Mouse (Mus musculus): Measurements from ENCODE around the gene Fam234a. TPM values are rescaled to one million over a fixed set of nuclear protein-coding genes. Genes with fewer than 3 reads are reported as not detected.

Fam234a gene
- polyA plus RNA-seq, 1 experiment from 2014 or later = 22.7 TPM

GRCm38 (mm10) chr17:26262384-26262783 is 18.3 kb upstream of the Fam234a start:
- no peak overlapping the region for H3K27ac ChIP-seq (ENCODE audit: low read depth, low read length)
- no peaks in the 10 kb centered on the region for H3K27me3 ChIP-seq (ENCODE audit: control insufficient read depth, insufficient read depth, low read length)
- peaks cover 22% of the 10 kb centered on the region for H3K36me3 ChIP-seq (ENCODE audit: control insufficient read depth, insufficient read depth, low read length)
- no peaks in the 10 kb centered on the region for H3K4me1 ChIP-seq (ENCODE audit: control insufficient read depth, insufficient read depth, low read length)
- H3K4me3 ChIP-seq (ENCODE audit: low read depth, low read length) = no peak overlapping the region
- ATAC-seq (ENCODE audit: insufficient read depth, low FRiP score, low TSS enrichment) (no peak), DNase-seq (ENCODE audit: low spot score) (no peak)
- 97% methylated on average over 3 of the region's 3 CpGs for WGBS
- H3K4me2 ChIP-seq (ENCODE audit: low read depth) = no peak overlapping the region
- no peaks in the 10 kb centered on the region for H3K9me3 ChIP-seq (ENCODE audit: control insufficient read depth, low read length)
- H3K9ac ChIP-seq (ENCODE audit: low read length) = no peak overlapping the region

- H3K27ac ChIP-seq (ENCODE audit: low read depth, low read length) = no peak overlapping the region
- no peaks in the 10 kb centered on the region for H3K9me3 ChIP-seq (ENCODE audit: control insufficient read depth, low read length)
- H3K4me2 ChIP-seq (ENCODE audit: low read depth) = no peak overlapping the region
- no peak overlapping the region for H3K4me3 ChIP-seq (ENCODE audit: low read depth, low read length)
- peaks cover 20% of the 10 kb centered on the region for H3K36me3 ChIP-seq (ENCODE audit: control insufficient read depth, insufficient read depth, low read length)
- no peaks in the 10 kb centered on the region for H3K4me1 ChIP-seq (ENCODE audit: control insufficient read depth, insufficient read depth, low read length)
- DNase-seq (ENCODE audit: low spot score) (no peak), ATAC-seq (ENCODE audit: insufficient read depth, low FRiP score, low TSS enrichment) (no peak)
- no peak overlapping the region for H3K9ac ChIP-seq (ENCODE audit: low read length)
- 89% methylated on average over 4 of the region's 4 CpGs for WGBS
- H3K27me3 ChIP-seq (ENCODE audit: control insufficient read depth, insufficient read depth, low read length) = no peaks in the 10 kb centered on the region
Observed at GRCm38 (mm10) chr17:26261826-26262225, 17.8 kb upstream of the Fam234a start.

GRCm38 (mm10) chr17:26255313-26255712 is 11.3 kb upstream of the Fam234a start:
- Histone ChIP-seq H3K27ac (ENCODE audit: low read depth, low read length) (no peak overlapping the region), H3K36me3 (ENCODE audit: control insufficient read depth, insufficient read depth, low read length) (peaks cover 4% of the 10 kb centered on the region), H3K4me2 (ENCODE audit: low read depth) (no peak overlapping the region), H3K9me3 (ENCODE audit: control insufficient read depth, low read length) (no peaks in the 10 kb centered on the region), H3K9ac (ENCODE audit: low read length) (no peak overlapping the region), H3K4me3 (ENCODE audit: low read depth, low read length) (no peak overlapping the region), H3K27me3 (ENCODE audit: control insufficient read depth, insufficient read depth, low read length) (no peaks in the 10 kb centered on the region), H3K4me1 (ENCODE audit: control insufficient read depth, insufficient read depth, low read length) (peaks cover 8% of the 10 kb centered on the region)
- WGBS = 93% methylated on average over 7 of the region's 7 CpGs
- DNase-seq (ENCODE audit: low spot score) (no peak), ATAC-seq (ENCODE audit: insufficient read depth, low FRiP score, low TSS enrichment) (no peak)

- Histone ChIP-seq H3K27ac (ENCODE audit: low read depth, low read length) (peak overlapping the region; percentile 94), H3K4me2 (ENCODE audit: low read depth) (peak overlapping the region; percentile 84), H3K36me3 (ENCODE audit: control insufficient read depth, insufficient read depth, low read length) (no peaks in the 10 kb centered on the region), H3K9me3 (ENCODE audit: control insufficient read depth, low read length) (no peaks in the 10 kb centered on the region), H3K4me1 (ENCODE audit: control insufficient read depth, insufficient read depth, low read length) (peaks cover 8% of the 10 kb centered on the region), H3K9ac (ENCODE audit: low read length) (peak overlapping the region; percentile 93), H3K27me3 (ENCODE audit: control insufficient read depth, insufficient read depth, low read length) (no peaks in the 10 kb centered on the region), H3K4me3 (ENCODE audit: low read depth, low read length) (peak overlapping the region; percentile 77)
- no peak for ATAC-seq (ENCODE audit: insufficient read depth, low FRiP score, low TSS enrichment)
- 0% methylated on average over 24 of the region's 24 CpGs for WGBS
- DNase-seq (ENCODE audit: low spot score) = no peak
Observed at GRCm38 (mm10) chr17:26253399-26253798, 9.4 kb upstream of the Fam234a start.

GRCm38 (mm10) chr17:26252539-26253251 is 8.7 kb upstream of the Fam234a start, which contains the start of gene Luc7l:
TSS of gene Luc7l (plus strand) at chr17:26252896.
- DNase-seq (ENCODE audit: low spot score) (peak; percentile 94), ATAC-seq (ENCODE audit: insufficient read depth, low FRiP score, low TSS enrichment) (peak; percentile 86)
- H3K9me3 ChIP-seq (ENCODE audit: control insufficient read depth, low read length) = no peaks in the 10 kb centered on the region
- peak within 1 kb of the TSS; percentile 94 for H3K27ac ChIP-seq (ENCODE audit: low read depth, low read length)
- no peaks in the 10 kb centered on the region for H3K27me3 ChIP-seq (ENCODE audit: control insufficient read depth, insufficient read depth, low read length)
- peak within 1 kb of the TSS; percentile 77 for H3K4me3 ChIP-seq (ENCODE audit: low read depth, low read length)
- peak within 1 kb of the TSS; percentile 84 for H3K4me2 ChIP-seq (ENCODE audit: low read depth)
- WGBS = under 1% methylated on average over 43 of the region's 43 CpGs
- H3K9ac ChIP-seq (ENCODE audit: low read length) = peak within 1 kb of the TSS; percentile 93
- no peaks in the 10 kb centered on the region for H3K36me3 ChIP-seq (ENCODE audit: control insufficient read depth, insufficient read depth, low read length)
- H3K4me1 ChIP-seq (ENCODE audit: control insufficient read depth, insufficient read depth, low read length) = peaks cover 8% of the 10 kb centered on the region

- 57% methylated on average over 4 of the region's 4 CpGs for WGBS
- Histone ChIP-seq H3K9ac (ENCODE audit: low read length) (no peak overlapping the region; the same call in 1 of the 2 replicates), H3K27ac (ENCODE audit: low read depth, low read length) (peak overlapping the region; percentile 94), H3K36me3 (ENCODE audit: control insufficient read depth, insufficient read depth, low read length) (no peaks in the 10 kb centered on the region), H3K4me3 (ENCODE audit: low read depth, low read length) (peak overlapping the region; percentile 77; the same call in 1 of the 2 replicates), H3K9me3 (ENCODE audit: control insufficient read depth, low read length) (no peaks in the 10 kb centered on the region), H3K27me3 (ENCODE audit: control insufficient read depth, insufficient read depth, low read length) (no peaks in the 10 kb centered on the region), H3K4me2 (ENCODE audit: low read depth) (peak overlapping the region; percentile 84), H3K4me1 (ENCODE audit: control insufficient read depth, insufficient read depth, low read length) (peaks cover 8% of the 10 kb centered on the region)
- DNase-seq (ENCODE audit: low spot score) (no peak), ATAC-seq (ENCODE audit: insufficient read depth, low FRiP score, low TSS enrichment) (no peak)
Observed at GRCm38 (mm10) chr17:26251886-26252538, 8.0 kb upstream of the Fam234a start.

GRCm38 (mm10) chr17:26243471-26244100 is 456 bp downstream of the Fam234a start:
- Histone ChIP-seq H3K36me3 (ENCODE audit: control insufficient read depth, insufficient read depth, low read length) (no peaks in the 10 kb centered on the region), H3K4me2 (ENCODE audit: low read depth) (peak overlapping the region; percentile 87), H3K9me3 (ENCODE audit: control insufficient read depth, low read length) (no peaks in the 10 kb centered on the region), H3K4me1 (ENCODE audit: control insufficient read depth, insufficient read depth, low read length) (no peaks in the 10 kb centered on the region), H3K27me3 (ENCODE audit: control insufficient read depth, insufficient read depth, low read length) (no peaks in the 10 kb centered on the region), H3K4me3 (ENCODE audit: low read depth, low read length) (peak overlapping the region; percentile 70), H3K9ac (ENCODE audit: low read length) (peak overlapping the region; percentile 70), H3K27ac (ENCODE audit: low read depth, low read length) (peak overlapping the region; percentile 15; the same call in 1 of the 2 replicates)
- ATAC-seq (ENCODE audit: insufficient read depth, low FRiP score, low TSS enrichment) (peak; percentile 20; the same call in 1 of the 2 replicates), DNase-seq (ENCODE audit: low spot score) (no peak)
- under 1% methylated on average over 32 of the region's 32 CpGs for WGBS

GRCm38 (mm10) chr17:26240990-26241389 is 3.1 kb downstream of the Fam234a start:
- no peaks in the 10 kb centered on the region for H3K27me3 ChIP-seq (ENCODE audit: control insufficient read depth, insufficient read depth, low read length)
- H3K4me1 ChIP-seq (ENCODE audit: control insufficient read depth, insufficient read depth, low read length) = peaks cover 2% of the 10 kb centered on the region; the same call in 1 of the 2 replicates
- no peak overlapping the region for H3K9ac ChIP-seq (ENCODE audit: low read length)
- no peak overlapping the region for H3K4me2 ChIP-seq (ENCODE audit: low read depth)
- no peaks in the 10 kb centered on the region for H3K9me3 ChIP-seq (ENCODE audit: control insufficient read depth, low read length)
- ATAC-seq (ENCODE audit: insufficient read depth, low FRiP score, low TSS enrichment) (no peak), DNase-seq (ENCODE audit: low spot score) (no peak)
- no peaks in the 10 kb centered on the region for H3K36me3 ChIP-seq (ENCODE audit: control insufficient read depth, insufficient read depth, low read length)
- no peak overlapping the region for H3K4me3 ChIP-seq (ENCODE audit: low read depth, low read length)
- WGBS = 89% methylated on average over 6 of the region's 6 CpGs
- H3K27ac ChIP-seq (ENCODE audit: low read depth, low read length) = no peak overlapping the region
